Mouse (Mus musculus) cerebellum, adult 9-11 months (tissue): Measurements from ENCODE around the gene Srebf2.

Source experiments
- DNase-seq: peaks from one replicate; pipeline ENCODE4 v3.0.0; 2022

Srebf2 gene

DNA sequence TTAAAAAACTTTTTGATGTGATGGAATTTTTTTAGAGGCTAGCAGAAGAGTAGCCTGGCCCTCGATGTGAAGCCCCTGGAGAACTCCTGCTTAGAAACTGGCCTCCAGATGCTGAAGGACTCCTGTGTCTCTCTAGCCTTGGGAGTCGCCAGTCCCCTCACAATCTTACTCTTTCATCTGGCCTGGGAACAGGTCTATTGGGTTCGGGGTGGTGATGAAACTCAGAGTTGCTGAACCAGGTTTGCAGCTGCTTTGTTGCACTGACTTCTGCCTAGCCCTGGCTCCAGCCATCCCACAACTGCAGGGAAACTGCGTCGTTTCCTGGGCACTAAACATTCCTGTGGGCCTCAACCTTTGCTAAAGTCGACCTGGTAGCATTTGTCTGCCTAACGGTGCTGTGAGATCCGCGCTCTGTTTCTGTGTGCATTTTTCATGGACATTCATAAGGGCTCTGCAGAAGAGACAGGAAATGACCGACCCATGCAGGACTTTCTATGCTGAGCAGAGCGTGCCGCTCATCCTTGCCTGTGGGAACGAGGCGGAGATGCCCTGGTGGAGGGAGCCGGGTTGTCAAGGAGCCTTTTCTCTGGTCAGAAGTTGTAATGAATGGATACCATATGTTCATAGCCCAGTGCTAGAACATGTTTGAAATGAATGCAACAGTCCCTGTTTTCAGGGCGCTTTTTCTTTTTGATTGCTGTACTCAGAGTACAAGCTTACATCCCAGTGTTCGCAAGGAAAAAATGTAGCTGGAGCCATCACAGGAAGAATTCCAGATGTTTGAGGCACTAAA lies 11.5 kb downstream of the Srebf2 start:
- no peak for DNase-seq

DNA sequence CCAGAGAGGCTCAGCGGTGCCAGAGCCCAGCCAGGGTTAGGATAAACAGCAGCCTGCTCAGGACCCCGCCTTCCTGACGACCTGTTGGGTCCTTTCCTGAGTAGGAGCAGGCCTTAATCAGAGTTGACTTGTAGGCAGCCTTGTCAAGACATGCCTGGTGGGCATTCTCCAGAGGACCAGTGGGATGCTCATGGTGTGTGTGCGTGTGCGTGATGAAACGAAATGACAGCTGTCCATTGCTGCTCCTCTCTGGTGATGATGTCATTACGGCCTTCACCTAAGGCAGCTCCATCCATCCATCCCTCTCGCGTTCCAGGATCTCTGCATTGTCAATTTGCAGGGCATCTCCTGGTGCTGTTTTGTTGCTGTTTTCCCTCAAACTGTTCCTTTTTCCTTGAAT lies 12.5 kb downstream of the Srebf2 start:
- DNase-seq, result no peak

DNA sequence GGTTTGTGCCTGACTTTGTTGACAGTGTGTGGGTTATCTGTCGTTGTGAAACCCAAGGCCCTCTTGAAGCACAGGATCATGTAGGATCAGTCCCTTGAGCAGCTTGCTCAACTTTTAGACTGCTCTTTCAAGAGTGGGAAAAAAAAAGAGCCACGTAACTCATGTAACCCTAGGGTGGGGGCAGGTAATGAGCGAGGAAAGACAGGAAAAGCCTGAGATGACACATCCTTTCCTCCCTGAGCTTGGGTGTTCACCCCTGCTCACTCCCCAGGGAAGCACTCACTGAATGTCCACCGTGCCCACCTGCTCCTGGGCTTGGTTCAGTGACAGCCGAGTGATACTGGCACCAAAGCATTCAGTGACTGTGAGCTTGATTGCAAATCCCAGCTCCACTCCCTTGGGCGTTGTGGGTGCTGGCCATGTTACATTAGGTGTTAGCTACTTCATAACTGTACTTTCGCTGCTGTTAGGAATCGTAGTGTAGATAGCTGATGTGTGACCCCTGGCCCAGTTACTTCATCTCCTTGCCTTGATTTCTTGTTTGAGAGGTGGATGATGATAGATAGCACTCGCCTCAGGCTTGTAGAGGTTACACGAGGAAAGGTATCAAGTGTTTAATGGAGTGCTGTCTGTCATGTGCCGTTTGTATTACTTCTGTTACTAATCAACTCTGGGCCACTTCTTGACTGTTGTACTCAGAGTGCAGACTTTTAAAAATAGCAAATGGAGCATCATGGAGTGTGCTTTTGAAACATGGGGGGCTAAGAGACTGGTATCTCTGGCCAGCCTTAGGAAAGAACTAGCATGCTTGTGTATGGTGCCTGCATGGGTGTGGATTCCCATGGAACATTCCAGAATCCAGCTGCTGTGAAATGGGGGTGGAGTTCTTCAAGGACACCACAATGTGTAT lies 14.0 kb downstream of the Srebf2 start:
- DNase-seq, result no peak

DNA sequence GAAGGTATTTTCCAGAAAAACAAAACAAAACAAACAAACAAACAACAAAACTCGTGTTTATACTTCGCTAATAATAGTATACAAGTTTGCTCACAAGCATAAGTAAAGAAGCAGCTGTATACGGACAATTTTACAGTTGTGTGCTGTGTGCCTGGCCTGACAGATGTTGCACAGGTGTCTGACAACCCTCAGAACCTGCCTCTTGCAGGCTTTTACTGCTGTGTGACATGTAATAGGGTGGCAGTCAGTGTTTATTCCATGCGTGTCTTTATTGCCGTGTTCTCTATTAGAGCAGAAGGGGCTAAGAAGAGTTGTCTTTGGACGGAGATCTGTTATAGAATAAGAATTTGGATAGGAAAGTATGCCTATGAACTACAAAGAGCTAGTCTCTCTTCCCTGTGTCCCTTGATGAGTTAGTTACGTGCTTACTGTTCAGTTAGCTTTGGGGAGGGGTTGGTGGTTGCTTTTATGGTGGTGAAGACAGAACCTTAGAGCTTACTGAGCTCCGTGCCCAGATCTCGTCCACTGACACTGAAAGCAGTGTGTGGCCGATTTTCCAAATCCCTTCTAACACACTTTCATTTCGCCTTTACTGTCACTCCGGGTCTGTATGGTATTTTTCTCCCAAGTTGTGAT lies 15.1 kb downstream of the Srebf2 start:
- DNase-seq, result no peak

DNA sequence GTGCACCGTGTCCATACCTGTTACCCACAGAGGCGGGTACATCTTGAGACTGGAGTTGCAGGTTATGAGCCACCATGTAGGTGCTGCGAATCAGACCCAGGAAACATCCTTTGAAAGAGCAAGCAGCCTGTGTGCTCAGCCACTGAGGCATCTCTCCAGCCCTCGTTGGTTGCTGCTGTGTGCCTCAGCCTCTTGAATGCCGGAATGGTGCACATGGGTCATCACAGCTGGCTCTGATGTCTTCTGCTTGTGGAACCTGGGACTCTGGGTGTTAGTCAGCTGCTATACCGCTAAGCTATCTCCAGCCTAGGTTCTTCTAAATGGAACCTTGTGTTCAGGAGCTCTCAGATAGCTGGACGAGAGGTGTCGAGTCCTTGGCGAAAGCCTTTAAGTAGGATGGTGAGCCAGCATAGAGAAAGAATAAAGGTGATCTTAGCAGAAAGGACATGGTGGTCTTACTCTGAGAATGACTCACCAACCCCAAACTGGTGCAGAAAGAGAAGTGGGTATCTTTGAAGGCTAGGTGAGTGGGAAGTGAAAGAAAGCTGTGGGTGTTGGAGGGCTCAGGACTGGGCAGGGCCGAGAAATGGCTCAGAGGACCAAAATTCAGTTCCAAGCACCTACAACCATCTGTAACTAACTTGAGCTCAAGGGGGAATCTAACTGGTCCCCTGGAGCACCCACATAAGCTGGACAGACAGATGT lies 16.5 kb downstream of the Srebf2 start:
- DNase-seq, result no peak

DNA sequence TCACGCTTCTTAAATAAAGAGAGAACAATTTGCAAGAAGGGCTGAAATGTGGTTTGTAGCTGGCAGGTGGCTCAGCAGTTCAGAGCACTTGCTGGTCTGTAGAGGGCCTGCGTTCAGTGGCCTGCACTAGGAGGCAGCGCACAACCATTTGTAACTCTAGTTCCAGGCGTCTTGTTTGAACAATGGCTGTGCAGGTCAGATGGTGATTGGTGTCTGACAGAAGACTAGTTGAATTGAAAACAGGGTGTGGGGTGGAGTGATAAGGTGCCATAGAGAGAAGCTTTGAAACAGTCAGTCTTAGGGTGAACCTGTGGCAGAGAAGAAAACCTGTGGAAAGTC lies 17.0 kb downstream of the Srebf2 start:
- no peak for DNase-seq

DNA sequence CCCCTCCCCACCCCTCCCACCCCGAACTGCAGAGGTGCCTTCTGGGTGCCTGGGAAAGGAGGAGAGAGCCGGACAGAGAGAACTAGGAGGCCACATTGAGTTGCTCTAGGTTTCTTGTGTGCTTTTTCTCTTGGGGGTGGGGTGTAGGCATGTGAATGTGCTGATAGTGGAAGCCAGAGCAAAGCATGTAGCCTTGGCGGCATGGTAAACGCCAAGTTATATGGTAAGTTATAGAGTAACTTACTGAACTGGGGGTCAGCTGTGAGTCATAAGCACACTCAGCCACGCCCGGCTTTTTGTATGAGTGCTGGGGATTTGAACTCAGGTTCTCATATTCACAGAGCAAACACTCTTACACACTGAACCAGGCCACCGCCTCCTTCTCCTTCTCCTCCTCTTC lies 17.5 kb downstream of the Srebf2 start:
- DNase-seq, result no peak

DNA sequence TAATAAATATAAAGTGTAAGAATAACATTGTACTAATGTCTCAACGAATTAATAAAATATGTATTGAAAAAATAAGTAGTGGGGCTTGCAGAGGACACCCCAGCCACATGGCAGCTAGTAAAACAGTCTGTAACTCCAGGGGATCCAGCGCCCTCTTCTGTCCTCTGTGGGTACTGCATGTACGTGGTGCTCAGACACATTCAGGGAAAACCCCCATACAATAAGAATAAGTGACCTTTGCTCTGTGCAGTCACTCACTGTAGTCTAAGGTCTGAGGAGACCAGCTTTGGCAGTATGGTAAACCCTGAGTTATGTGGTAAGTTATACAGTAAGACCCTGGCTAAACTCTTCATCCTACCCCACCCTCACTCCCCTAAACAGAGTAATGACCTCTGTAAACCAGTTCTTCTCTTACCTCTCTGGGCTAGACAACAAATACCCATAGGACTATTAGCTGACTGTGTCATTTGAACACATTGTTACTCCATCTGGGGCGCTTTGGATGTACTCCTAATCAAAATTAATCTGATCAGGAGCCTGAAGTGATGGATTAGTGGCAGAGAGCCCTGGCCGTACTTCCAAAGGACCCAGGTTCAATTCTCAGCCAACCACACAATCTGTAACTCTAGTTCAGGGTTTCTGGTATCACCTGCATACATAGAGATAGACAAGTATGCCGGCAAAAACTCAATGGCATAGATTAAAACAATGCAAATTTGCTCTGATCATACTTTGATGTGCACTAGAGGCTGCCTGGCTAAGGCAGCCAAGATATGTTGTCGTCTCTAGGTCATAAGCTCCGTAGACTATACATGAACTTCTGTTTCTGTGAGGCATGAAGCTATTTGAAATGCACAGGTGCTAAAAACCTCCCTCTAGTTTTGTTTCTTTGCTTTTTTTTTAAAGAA lies 18.6 kb downstream of the Srebf2 start:
- DNase-seq, result peak; percentile 79

DNA sequence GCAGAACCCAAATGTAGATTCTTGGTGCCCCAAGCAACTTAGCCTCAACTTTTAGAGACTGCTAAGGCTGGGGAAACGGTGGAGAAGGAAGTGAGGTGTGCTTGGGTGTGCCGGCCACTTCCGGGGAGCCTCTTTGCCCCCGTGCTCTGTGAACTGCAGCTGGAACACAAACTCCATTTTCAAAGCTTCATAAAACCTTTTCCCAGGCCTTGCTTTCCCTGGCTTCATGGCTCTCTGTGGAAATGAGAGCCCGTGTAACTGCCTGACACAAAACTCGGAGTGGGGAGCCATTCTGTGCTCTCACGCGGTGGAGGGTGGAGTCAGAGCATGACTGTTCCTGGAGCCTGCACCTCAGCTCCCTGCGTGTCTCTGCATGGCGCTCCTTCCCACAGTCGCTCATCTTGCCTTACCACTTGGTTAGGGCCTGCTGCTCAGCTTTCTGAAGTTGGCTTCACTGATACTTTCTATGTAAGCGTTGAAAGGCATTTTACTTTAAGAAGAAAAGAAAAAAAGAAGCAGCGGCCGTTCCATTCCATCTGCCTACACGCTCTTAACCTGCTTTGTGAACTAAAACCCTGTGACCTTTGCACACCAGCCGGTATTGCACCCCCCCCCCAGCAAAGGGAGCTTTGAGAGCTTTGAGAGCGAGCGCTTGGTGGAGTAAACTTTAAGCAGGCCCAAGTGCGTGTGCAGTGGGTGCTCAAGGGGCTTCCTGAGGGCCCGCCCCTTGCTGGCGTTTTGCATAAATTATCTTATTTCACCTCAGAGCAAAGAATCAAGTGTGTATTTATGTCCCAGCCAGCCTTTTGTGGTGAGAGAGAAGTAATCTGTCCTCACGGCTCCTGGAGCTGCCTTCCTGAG lies 19.5 kb downstream of the Srebf2 start:
- DNase-seq, result no peak

DNA sequence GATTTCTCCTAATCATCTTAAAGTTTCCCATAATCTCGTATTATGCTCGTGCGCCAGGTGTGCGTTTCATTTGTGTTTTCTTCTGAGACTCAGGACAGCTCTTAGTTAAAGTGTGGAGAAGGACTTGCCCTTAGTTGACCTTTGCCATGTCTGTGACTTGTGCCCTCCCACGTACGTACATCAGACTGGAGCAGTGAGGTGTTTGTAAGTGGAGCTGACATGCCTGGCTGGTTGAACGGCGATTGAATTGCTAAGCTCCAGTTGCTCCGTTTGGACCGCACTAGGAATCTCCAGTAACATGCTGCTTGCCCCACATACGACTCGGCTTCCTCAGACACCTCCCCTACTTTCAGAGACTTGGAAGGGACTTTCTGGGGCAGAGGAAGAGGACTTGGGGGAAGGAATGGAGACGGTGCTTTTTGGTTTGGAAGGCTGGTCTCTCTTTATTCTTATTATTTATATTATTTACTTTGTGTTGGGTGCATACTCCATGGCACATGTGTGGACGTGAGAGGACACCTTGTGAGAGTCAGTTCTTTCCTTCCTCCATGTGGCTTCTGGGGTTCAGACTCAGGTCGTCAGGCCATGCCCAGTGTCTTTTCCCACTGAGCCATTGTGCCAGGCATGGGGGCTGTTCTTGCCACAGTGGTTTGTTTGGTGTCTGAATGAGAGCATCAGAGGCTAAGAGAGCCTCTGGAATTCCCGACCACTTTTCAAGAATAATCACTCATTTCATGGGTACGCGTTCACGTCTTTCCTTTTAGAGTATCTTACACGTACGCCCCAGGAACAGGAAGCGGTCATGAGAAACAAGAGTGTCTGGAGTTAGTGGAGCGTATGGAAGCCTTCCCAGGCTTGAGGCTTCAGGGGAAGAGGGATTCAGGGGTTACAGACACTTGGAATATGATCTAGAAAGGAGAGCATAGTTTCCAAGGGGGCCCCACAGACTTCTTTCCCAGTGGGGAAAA lies 20.5 kb downstream of the Srebf2 start:
- DNase-seq, result no peak

DNA sequence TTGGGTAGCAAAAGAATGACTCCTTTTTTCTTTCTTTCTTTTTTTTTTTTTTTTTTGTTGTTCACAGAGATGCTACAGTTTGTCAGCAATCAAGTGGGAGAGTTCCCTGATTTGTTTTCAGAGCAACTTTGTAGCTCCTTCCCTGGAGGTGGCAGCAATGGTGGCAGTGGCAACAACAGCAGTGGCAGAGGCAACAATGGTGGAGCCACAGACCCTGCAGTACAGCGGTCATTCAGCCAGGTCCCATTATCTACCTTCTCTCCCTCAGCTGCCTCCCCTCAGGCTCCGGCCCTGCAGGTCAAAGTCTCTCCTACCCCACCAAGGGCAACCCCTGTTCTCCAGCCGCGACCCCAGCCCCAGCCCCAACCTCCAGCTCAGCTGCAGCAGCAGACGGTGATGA lies 22.7 kb downstream of the Srebf2 start:
- no peak for DNase-seq

DNA sequence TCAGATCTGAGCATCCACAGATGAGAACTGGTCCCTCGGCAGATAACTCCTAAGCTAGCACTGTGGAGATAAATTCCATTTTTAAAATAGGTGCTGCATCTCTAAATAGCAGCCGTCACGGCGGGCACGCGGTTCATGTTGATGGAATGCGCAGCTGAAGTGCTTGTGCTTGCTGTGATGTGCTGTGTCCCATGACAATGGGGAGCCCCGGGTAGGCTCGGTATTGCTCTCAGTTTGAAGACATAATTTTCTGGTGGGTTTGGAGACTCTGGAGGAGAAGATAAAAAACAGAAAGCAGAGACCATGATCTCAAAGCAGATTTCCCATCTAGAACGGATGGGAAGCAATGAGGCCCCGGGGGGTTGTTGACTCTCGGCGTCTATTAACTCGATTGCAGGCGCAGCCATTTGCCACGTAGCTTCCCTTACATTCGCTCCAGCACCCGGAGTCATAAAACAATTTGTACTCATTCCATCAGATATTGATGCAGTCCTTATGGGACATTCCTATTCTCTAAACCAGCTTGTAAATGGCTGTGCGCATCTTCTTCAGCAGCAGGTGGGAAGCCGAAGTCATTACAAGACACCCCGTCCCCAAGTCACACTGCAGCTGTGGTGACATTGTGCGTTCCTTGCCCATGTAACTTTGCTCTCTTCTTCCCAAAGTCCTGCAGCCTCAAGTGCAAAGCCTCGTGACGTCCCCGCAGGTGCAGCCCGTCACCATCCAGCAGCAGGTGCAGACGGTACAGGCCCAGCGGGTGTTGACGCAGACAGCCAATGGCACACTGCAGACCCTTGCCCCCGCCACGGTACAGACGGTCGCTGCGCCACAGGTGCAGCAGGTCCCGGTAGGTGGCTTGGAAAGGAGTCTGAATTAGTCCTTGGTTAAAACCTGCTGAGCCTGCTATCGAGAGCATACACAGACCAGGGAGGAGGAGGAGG lies 23.7 kb downstream of the Srebf2 start:
- peak; percentile 76 for DNase-seq

DNA sequence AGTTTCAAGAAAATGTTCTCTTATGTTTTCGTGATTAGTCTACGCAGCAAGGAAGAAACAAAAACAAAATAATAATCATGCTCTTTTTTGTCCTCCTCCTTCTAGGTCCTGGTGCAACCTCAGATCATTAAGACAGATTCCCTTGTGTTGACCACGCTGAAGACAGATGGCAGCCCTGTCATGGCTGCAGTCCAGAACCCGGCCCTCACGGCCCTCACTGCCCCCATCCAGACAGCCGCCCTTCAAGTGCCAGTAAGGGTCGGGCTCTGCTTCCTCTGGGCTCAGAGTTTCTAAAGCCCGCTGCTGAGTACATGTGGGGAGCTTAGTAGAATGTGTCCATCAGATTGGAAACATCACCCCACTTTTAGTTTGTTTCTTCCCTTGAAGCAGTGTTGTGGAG lies 25.7 kb downstream of the Srebf2 start:
- peak; percentile 80 for DNase-seq

DNA sequence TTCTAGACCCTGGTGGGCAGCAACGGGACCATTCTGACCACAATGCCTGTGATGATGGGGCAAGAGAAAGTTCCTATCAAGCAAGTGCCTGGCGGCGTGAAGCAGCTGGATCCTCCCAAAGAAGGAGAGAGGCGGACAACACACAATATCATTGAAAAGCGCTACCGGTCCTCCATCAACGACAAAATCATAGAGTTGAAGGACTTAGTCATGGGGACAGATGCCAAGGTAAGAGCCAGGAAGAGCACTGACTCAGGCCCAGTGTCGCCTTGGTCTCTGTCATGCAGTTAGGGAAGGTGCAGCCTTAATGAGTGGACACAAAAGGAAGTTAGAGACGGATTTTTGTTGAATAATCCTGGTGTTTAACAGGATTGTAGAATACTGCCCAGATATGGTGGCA lies 28.1 kb downstream of the Srebf2 start:
- DNase-seq, result no peak

DNA sequence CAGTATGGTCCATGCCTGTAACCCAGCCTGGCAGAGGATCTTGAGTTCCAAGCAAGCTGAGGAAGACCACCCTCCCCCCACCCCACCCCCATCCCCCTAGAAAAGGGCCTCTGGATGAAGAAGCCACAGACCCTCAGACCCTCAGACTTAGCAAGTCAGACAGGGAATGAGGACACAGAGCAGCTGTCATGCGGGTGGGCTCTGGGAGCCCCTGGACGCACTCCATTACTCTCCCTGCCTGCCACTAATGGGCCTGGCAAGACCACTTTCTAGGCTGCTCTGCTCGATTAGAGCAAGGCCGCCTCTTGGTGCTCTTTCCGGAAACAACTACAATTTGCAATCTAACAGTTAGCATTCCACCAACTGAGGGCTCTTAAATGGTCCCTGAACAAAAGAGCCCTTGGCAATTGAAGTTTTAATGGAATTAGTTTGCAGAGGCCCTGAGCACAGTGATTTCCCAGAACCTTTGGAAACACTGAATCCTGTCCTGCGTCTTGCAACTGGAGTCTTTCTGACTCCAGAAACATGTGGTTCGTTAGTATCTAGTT lies 30.8 kb downstream of the Srebf2 start:
- no peak for DNase-seq

DNA sequence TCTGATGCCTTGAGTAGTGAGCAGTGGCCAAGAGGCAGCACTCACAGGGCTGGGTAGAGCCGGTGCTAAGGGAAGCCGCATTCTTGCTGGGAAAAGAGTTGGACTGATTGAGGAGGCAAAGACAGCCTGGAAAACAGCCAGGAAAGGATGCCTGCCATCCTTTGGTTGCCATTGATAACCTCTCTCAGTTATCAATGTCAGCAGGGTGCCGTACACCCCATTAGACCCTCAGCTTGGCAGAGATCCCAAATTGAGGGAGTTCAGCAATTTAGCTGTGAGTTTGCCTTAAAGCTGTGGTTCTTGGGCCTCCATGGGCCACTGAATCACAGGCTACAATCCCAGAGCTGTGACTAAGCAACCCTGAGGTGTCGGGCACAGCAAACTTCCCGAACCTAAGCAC lies 34.1 kb downstream of the Srebf2 start:
- no peak for DNase-seq

DNA sequence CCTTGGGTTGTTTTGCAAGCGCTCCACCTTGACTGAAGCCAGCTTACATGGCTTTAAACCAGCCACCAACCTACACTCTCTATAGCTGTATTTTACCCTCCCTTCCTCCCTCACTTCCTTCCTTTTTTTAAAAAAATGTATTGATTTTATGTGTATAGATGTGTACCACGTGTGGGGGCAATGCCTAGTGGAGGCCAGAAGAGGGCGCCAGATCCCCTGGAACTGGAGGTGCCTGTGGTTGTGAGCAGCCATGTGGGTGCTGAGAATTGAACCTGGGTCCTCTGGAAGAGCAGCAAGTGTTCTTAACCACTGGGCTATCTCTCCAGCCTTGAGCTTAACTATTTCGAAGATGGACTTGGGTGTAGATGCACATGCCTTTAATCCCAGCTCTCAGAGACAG lies 35.3 kb downstream of the Srebf2 start:
- DNase-seq, result no peak

DNA sequence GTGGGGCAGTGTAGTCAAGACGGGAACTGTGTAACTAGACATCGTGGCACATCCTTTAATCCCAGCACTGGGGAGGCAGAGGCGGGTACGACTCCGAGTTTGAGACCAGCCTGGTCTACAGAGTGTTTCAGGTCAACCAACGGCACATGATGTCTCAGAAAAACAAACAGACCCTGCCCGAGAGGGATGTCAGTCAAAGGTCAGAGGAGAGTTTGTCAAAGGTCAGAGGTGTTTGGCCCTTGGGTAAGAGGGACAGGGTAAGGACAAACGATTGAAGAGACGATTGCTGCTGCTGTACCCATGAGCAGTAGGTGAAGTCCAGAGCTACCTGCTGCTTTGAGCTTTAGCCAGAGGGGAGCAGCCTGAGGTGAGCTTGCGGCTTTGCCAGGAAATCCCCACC lies 36.6 kb downstream of the Srebf2 start:
- no peak for DNase-seq
